Mouse (Mus musculus): ENCODE measurements around the gene Ccdc134. TPM values are rescaled to one million over a fixed set of nuclear protein-coding genes. Genes with fewer than 3 reads are reported as not detected.
A peak's percentile ranks its signal among the peaks of the same experiment; 100 is the strongest.

Ccdc134 gene
- polyA plus RNA-seq (2015; fragmentation: Nextera tagmentation; extraction: Ambion mirVana), result 10.6 and 11.9 TPM in 2 replicates

DNA sequence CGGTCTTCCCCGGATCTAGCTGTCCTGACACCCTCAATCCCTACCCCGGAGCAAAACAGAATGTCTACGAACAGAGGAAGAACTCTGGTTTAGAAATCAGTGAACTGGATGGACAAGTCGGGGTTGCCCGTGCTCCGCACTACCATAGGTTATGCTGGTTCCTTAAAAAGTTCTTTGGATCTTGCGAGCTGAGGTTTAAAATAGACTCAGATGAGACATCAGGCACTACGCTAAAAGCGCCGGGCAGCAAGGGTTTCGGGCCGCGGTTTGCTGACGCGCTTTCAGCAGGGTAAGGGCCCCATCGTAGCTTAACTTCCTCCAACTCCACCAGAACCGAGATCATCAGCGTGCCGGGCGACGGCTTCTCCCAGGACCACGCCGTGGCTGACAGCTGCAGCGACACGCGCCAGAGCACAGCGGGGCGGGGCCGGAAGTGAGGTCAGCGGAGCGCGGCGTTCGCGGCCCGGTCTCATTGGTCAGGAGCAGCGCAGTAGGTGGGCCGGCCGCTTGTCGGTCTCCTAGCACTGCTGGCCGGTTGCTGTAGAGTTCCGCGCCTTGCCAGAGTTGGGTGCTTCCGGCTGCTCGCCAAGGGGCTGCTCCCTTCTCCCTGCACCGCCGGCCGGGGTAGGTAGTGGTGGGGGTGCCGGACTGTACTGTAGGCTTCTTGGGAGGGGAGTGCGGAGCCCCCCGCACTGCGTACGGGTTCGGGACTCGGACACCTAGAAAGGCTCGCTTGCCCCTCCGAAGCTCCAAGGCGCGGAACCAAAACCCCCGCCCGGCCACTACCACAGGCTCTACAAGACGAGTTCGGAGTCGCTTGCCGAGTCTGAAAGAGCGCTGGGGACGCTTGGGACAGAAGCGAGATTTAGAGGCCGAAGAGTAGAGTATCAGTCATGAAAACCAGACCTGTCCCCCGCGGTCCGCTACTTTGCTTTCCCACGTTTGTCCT, at the start of gene Ccdc134:
Gene Ccdc134, plus strand, starts transcription at position 497 of the 949 bp plus-strand sequence.
- Histone ChIP-seq H3K4me2 (ENCODE audit: low read length) (peak within 1 kb of the TSS; percentile 94), H3K4me3 (ENCODE audit: low read length) (peak within 1 kb of the TSS; percentile 78), H3K27ac (ENCODE audit: low read depth, low read length) (peak within 1 kb of the TSS; percentile 75), H3K9ac (ENCODE audit: low read depth, low read length) (peak within 1 kb of the TSS; percentile 76), H3K36me3 (ENCODE audit: control insufficient read depth, insufficient read depth, low read length) (no peaks in the 10 kb centered on the region), H3K9me3 (ENCODE audit: control insufficient read depth, low read length) (no peaks in the 10 kb centered on the region), H3K4me1 (ENCODE audit: control insufficient read depth, insufficient read depth, low read depth, low read length) (peaks cover 10% of the 10 kb centered on the region), H3K27me3 (replicated peaks; ENCODE audit: control insufficient read depth, insufficient read depth, low read length) (no peaks in the 10 kb centered on the region)
- under 1% methylated on average over 62 of the region's 74 CpGs for WGBS
- peak; percentile 99 for ATAC-seq

DNA sequence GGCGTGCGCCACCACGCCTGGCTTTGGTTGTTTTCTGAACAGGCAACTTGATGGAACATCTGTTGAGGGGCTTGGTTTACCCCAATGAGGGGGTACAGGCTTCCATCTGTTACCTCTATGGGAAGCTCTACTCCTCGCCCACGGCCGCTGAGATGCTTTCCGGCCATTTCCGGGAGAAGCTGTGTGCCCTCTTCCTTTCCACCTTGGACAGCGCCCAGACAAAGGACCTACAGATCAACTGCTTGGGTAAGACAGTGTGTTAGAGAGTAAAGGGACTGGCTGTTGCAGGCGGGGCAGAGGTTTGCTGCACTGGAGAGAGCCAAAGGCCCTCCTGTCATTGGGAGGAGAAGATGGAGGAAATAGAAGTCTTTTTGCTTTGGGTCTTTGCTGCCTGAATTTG, 47.8 kb upstream of the Ccdc134 start:
- WGBS, result 67% methylated on average over 10 of the region's 10 CpGs
- Histone ChIP-seq H3K9ac (ENCODE audit: low read depth, low read length) (no peak overlapping the region), H3K4me1 (ENCODE audit: control insufficient read depth, insufficient read depth, low read depth, low read length) (no peaks in the 10 kb centered on the region), H3K27me3 (replicated peaks; ENCODE audit: control insufficient read depth, insufficient read depth, low read length) (no peaks in the 10 kb centered on the region), H3K4me3 (ENCODE audit: low read length) (no peak overlapping the region), H3K9me3 (ENCODE audit: control insufficient read depth, low read length) (no peaks in the 10 kb centered on the region), H3K27ac (ENCODE audit: low read depth, low read length) (no peak overlapping the region), H3K36me3 (ENCODE audit: control insufficient read depth, insufficient read depth, low read length) (no peaks in the 10 kb centered on the region), H3K4me2 (ENCODE audit: low read length) (no peak overlapping the region)
- ATAC-seq, result no peak

DNA sequence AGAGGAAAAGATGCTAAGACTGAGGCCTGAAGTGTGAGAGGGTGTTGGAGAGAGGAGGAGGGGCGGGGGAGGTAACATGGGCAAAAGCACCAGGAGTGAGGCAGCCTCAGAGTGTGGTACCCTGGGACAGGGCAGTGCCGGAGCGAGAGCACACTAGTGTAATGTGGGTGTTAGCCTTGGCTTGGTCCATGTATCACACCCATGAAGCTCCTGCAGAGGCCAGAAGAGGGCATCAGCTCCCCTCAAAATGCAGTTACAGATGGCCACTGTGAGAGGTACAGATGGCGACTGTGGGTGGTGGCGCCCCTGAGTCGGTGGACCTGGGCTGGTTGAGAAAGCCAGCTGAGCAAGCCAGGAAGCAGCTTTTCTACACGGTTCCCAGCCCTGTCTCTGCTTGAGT, 46.6 kb upstream of the Ccdc134 start:
- Histone ChIP-seq H3K27ac (ENCODE audit: low read depth, low read length) (no peak overlapping the region), H3K36me3 (ENCODE audit: control insufficient read depth, insufficient read depth, low read length) (no peaks in the 10 kb centered on the region), H3K4me1 (ENCODE audit: control insufficient read depth, insufficient read depth, low read depth, low read length) (no peaks in the 10 kb centered on the region), H3K4me3 (ENCODE audit: low read length) (no peak overlapping the region), H3K9ac (ENCODE audit: low read depth, low read length) (no peak overlapping the region), H3K27me3 (replicated peaks; ENCODE audit: control insufficient read depth, insufficient read depth, low read length) (no peaks in the 10 kb centered on the region), H3K9me3 (ENCODE audit: control insufficient read depth, low read length) (no peaks in the 10 kb centered on the region), H3K4me2 (ENCODE audit: low read length) (no peak overlapping the region)
- peak; percentile 42; the same call in 1 of the 2 replicates for ATAC-seq
- 38% methylated on average over 7 of the region's 7 CpGs for WGBS

DNA sequence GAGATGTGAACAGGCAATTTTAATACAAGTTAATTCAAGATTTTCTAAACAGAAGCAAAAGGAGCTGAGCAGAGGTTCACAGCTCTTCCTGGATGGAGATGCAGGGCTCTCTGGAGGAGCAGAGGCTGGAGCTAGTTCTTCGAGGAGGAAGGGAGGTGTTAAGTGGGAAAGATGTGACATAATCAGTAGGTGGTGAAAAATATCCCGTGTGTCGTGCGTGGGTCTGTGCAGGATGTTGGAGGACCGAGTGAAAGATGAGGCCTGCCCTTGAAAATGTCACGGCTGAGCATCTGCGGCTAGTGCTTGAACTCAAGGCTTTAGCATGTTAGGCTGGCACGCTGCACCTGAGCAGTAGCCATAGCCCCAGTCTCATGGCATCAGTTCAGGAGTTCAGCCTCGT, 42.1 kb upstream of the Ccdc134 start:
- H3K4me3 ChIP-seq (ENCODE audit: low read length), result no peak overlapping the region
- H3K4me1 ChIP-seq (ENCODE audit: control insufficient read depth, insufficient read depth, low read depth, low read length), result no peaks in the 10 kb centered on the region
- H3K4me2 ChIP-seq (ENCODE audit: low read length), result no peak overlapping the region
- no peaks in the 10 kb centered on the region for H3K9me3 ChIP-seq (ENCODE audit: control insufficient read depth, low read length)
- 91% methylated on average over 9 of the region's 9 CpGs for WGBS
- H3K27me3 ChIP-seq (replicated peaks; ENCODE audit: control insufficient read depth, insufficient read depth, low read length), result no peaks in the 10 kb centered on the region
- H3K27ac ChIP-seq (ENCODE audit: low read depth, low read length), result no peak overlapping the region
- no peak for ATAC-seq
- H3K9ac ChIP-seq (ENCODE audit: low read depth, low read length), result no peak overlapping the region
- no peaks in the 10 kb centered on the region for H3K36me3 ChIP-seq (ENCODE audit: control insufficient read depth, insufficient read depth, low read length)

DNA sequence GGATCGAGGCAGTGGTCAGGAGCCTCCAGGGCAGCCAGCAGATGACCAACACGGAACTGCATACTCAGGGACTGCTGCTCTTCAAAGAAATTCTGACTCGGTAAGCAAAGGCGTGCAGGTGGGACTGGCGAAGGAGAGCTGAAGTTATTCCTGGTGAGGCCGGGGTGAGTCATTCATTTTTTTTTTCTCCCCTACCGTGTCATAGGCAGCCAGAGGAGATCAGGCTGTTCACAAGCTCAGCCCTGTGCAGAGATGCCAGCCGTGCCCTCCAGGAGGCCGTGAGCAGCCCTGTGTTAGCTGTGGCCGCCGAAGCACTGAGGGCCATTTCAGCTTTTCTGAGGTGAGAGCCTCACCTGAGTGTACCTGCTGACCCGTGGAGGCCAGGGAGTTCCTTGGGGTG, 41.6 kb upstream of the Ccdc134 start:
- 79% methylated on average over 12 of the region's 12 CpGs for WGBS
- Histone ChIP-seq H3K27me3 (replicated peaks; ENCODE audit: control insufficient read depth, insufficient read depth, low read length) (no peaks in the 10 kb centered on the region), H3K36me3 (ENCODE audit: control insufficient read depth, insufficient read depth, low read length) (no peaks in the 10 kb centered on the region), H3K4me3 (ENCODE audit: low read length) (no peak overlapping the region), H3K4me2 (ENCODE audit: low read length) (no peak overlapping the region), H3K4me1 (ENCODE audit: control insufficient read depth, insufficient read depth, low read depth, low read length) (no peaks in the 10 kb centered on the region), H3K9me3 (ENCODE audit: control insufficient read depth, low read length) (no peaks in the 10 kb centered on the region), H3K9ac (ENCODE audit: low read depth, low read length) (no peak overlapping the region), H3K27ac (ENCODE audit: low read depth, low read length) (no peak overlapping the region)
- no peak for ATAC-seq

DNA sequence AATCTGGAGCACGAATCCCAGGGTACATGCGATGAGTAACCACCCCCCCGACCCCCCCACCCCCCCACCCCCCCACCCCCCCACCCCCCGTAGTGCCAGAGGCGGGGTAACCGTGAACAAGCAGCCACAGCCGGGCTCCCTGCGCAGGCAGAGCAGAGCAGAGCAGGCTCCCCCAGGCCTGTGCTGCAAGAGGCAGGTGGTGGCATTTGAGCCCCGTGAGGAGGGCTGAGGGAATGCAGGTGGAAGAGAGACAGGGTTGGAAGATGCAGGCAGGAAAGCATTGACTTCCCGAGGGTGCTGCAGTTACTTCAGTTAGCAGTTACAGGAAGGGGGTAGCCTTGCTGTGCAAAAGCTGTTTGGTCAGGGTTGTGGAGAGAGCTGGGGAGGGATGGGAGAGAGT, 40.5 kb upstream of the Ccdc134 start:
- H3K27me3 ChIP-seq (replicated peaks; ENCODE audit: control insufficient read depth, insufficient read depth, low read length), result no peaks in the 10 kb centered on the region
- ATAC-seq, result no peak
- H3K27ac ChIP-seq (ENCODE audit: low read depth, low read length), result no peak overlapping the region
- no peaks in the 10 kb centered on the region for H3K36me3 ChIP-seq (ENCODE audit: control insufficient read depth, insufficient read depth, low read length)
- 11% methylated on average over 10 of the region's 10 CpGs for whole genome bisulfite sequencing
- no peak overlapping the region for H3K4me3 ChIP-seq (ENCODE audit: low read length)
- H3K4me1 ChIP-seq (ENCODE audit: control insufficient read depth, insufficient read depth, low read depth, low read length), result no peaks in the 10 kb centered on the region
- H3K9ac ChIP-seq (ENCODE audit: low read depth, low read length), result no peak overlapping the region
- no peaks in the 10 kb centered on the region for H3K9me3 ChIP-seq (ENCODE audit: control insufficient read depth, low read length)
- H3K4me2 ChIP-seq (ENCODE audit: low read length), result no peak overlapping the region

DNA sequence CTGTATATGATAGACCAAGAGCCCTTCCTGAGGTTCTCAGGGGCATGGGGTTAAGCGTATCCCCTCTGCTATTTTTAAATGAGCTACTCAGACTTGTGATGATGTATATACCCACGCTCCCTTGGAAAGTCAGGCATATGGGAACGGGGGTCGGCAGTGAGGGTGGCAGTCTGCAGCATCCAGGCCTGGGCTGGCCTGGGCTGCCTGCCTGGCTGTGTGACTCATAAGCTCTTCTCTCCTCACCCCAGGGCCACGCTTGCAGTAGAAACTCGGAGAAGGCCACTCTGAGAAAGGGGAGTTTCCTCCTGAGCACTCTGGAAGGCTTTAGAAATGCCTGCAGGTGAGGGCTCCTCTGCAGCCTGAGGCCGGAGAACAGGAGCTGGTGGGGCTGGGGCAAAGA, 36.7 kb upstream of the Ccdc134 start:
- H3K9ac ChIP-seq (ENCODE audit: low read depth, low read length), result no peak overlapping the region
- no peak overlapping the region for H3K4me3 ChIP-seq (ENCODE audit: low read length)
- H3K9me3 ChIP-seq (ENCODE audit: control insufficient read depth, low read length), result no peaks in the 10 kb centered on the region
- no peak overlapping the region for H3K27ac ChIP-seq (ENCODE audit: low read depth, low read length)
- no peaks in the 10 kb centered on the region for H3K27me3 ChIP-seq (replicated peaks; ENCODE audit: control insufficient read depth, insufficient read depth, low read length)
- H3K36me3 ChIP-seq (ENCODE audit: control insufficient read depth, insufficient read depth, low read length), result no peaks in the 10 kb centered on the region
- no peak for ATAC-seq
- 81% methylated on average over 7 of the region's 7 CpGs for WGBS
- no peak overlapping the region for H3K4me2 ChIP-seq (ENCODE audit: low read length)
- H3K4me1 ChIP-seq (ENCODE audit: control insufficient read depth, insufficient read depth, low read depth, low read length), result no peaks in the 10 kb centered on the region

DNA sequence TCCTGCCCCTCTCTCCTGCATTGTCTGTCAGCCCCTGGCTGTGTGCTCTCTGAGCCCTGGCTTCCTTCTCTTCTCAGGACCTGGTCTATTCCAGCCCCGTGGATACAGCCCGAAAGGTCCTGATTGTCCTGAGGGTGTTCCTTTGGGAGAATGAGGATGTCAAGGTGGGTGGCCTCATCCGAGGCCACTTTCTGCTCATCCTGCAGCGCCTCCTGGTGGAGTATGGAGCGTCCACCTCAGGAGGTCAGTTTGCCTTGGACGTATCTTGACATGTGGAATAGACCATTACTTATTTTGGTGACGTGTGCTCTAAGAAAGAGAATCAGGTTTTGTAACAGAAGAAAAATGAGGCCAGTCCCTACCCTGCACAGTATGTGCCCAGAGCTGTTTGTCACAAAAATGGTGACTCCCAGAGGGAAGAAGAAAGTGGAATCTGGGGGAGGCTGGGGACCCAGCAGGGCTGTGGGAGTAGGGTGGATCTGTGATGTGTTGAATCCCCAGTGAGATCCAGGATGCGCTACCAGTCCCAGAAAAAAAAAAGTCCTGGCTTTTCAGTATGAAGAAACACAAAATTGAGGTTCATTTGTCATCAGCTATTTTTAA, 20.7 kb upstream of the Ccdc134 start:
- Histone ChIP-seq H3K4me1 (ENCODE audit: control insufficient read depth, insufficient read depth, low read depth, low read length) (no peaks in the 10 kb centered on the region), H3K4me2 (ENCODE audit: low read length) (no peak overlapping the region), H3K27me3 (replicated peaks; ENCODE audit: control insufficient read depth, insufficient read depth, low read length) (no peaks in the 10 kb centered on the region), H3K36me3 (ENCODE audit: control insufficient read depth, insufficient read depth, low read length) (no peaks in the 10 kb centered on the region), H3K9ac (ENCODE audit: low read depth, low read length) (no peak overlapping the region), H3K9me3 (ENCODE audit: control insufficient read depth, low read length) (no peaks in the 10 kb centered on the region), H3K4me3 (ENCODE audit: low read length) (no peak overlapping the region), H3K27ac (ENCODE audit: low read depth, low read length) (no peak overlapping the region)
- ATAC-seq, result no peak
- 18% methylated on average over 8 of the region's 8 CpGs for WGBS

DNA sequence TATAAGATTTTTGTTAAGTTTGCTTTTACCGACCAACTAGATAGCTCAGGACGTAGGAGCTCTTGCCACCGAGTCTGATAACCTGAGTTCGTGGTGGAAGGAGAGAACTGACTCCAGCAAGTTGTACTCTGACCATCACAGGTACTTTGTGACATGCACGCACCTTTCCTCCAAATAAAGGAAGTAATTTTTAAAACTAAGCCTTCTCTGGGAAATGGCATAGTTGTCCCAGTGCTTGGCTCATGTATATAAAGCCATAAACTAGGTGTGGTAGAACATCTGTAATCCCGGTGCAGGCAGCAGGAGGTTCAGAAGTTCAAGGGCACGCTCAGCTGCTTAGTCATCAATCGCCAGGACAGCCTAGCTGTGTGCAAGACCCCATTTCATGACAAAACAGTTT, 7.2 kb upstream of the Ccdc134 start:
- no peaks in the 10 kb centered on the region for H3K36me3 ChIP-seq (ENCODE audit: control insufficient read depth, insufficient read depth, low read length)
- ATAC-seq, result no peak
- H3K27ac ChIP-seq (ENCODE audit: low read depth, low read length), result no peak overlapping the region
- H3K27me3 ChIP-seq (replicated peaks; ENCODE audit: control insufficient read depth, insufficient read depth, low read length), result no peaks in the 10 kb centered on the region
- H3K9me3 ChIP-seq (ENCODE audit: control insufficient read depth, low read length), result no peaks in the 10 kb centered on the region
- H3K9ac ChIP-seq (ENCODE audit: low read depth, low read length), result no peak overlapping the region
- H3K4me3 ChIP-seq (ENCODE audit: low read length), result no peak overlapping the region
- H3K4me2 ChIP-seq (ENCODE audit: low read length), result no peak overlapping the region
- 85% methylated on average over 8 of the region's 8 CpGs for WGBS
- no peaks in the 10 kb centered on the region for H3K4me1 ChIP-seq (ENCODE audit: control insufficient read depth, insufficient read depth, low read depth, low read length)
